Mouse (Mus musculus): ENCODE results near the gene Obp1a.

Obp1a gene

DNA sequence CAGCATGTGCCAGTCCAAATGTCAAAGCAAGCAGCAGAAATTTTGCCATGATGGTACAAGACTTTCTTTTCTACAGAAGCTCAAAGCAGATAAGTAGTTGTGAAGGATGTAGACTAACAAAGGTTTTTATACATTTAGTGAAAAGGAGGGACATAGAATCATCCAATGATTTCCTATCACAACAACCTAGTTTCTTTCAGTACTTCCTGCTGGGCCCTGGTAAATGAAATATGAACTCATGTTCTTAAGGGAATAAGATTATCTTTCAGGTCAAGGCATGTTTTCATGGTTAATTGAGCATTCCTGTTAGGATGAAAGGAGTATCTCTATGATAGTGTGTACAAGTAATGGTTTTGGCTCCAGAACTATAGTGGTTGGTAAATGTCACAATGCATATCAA, at the start of gene Obp1a:
TSS of gene Obp1a (minus strand) at position 101 of the 400 bp plus-strand sequence.
- no peak for DNase-seq (ENCODE audit: low spot score)

DNA sequence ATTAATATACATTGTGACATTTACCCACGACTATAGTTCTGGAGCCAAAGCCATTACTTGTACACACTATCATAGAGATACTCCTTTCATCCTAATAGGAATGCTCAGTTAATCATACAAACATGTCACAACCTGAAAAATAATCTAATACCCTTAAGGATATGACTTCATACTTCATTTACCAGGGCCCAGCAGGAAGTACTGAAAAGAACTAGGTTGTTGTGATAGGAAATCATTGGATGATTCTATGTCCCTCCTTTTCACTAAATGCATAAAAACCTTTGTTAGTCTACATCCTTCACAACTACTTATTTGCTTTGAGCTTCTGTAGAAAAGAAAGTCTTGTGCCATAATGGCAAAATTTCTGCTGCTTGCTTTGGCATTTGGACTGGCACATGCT, 34.0 kb upstream of the Obp1a start, which contains the start of gene Gm5938:
TSS of gene Gm5938 (plus strand) at position 301 of the 400 bp plus-strand sequence.
- DNase-seq (ENCODE audit: low spot score) = no peak

Measured in MN1 (cell line).